Mouse (Mus musculus) cerebellum, adult 2 months (tissue): Measurements from ENCODE around the gene Krtap5-1.
"Not testable (repeated sequence)": the region's sequence is repeated elsewhere in the genome, so short reads cannot be mapped to it uniquely, and the experiment has no call there.

Experiments used
- CTCF ChIP-seq: fragments of 200-500 bp; IDR thresholded peaks from 2 replicates; pipeline ENCODE4 v1.5.1; 2011; ENCODE audit warnings: low read depth, mild to moderate bottlenecking, control low read depth, low read length, moderate library complexity, borderline replicate concordance; ENCODE audit not compliant: insufficient read depth
- POLR2A ChIP-seq: fragments of 200-500 bp; IDR thresholded peaks from 2 replicates; pipeline ENCODE4 v1.6.1; 2011; ENCODE audit warnings: low read length, control low read depth, borderline replicate concordance; ENCODE audit not compliant: insufficient read depth

GRCm38 (mm10) chr7:142258254-142258653, 38.7 kb downstream of the Krtap5-1 start, which contains the start of gene Gm2431:
- TF ChIP-seq POLR2A, CTCF: not testable (repeated sequence)
